Mouse (Mus musculus) frontal cortex, postnatal 25 days (tissue): Measurements from ENCODE around the gene Serpina12.

Source experiments
- DNase-seq, 2 experiments: peaks; one replicate each; pipeline ENCODE4 v3.0.0; 2022; ENCODE audit warnings: low spot score in 2 of 2

Serpina12 gene

DNA sequence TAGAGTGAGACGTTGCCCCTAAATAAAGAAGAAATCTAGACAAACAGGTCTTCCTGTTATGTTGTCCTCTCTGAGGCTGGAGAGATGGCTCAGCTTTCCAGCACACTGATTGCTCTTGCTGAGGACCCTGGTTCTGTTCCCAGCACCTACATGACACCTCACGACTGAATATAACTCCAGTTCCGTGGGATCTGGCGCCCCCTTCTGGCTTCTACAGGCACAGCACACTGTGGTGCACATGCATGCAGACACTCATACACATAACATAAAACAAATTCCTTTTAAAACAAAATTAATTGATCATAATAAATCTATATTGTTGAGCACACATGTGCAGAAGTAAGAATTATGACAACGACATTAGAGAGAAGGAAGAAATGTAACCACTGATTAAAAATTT, 39.6 kb downstream of the Serpina12 start:
- DNase-seq = no peak

DNA sequence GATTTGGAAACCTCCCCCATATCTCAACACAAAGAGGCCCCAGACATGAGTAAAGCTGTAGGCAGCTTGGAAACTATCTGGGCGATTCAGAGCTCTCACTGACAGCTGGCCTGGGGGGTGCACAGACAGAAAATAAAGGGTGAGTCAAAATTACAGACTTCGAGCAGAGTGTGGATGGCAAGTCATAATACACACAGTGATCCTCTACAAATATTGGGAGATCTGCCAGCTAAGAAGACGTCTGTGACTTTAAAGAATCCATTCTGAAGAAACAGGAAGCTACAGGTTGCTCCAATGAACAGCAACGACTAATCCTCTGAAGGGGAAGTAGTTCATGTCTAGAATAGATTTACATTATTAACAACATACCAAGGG, 41.0 kb downstream of the Serpina12 start:
- DNase-seq = no peak

DNA sequence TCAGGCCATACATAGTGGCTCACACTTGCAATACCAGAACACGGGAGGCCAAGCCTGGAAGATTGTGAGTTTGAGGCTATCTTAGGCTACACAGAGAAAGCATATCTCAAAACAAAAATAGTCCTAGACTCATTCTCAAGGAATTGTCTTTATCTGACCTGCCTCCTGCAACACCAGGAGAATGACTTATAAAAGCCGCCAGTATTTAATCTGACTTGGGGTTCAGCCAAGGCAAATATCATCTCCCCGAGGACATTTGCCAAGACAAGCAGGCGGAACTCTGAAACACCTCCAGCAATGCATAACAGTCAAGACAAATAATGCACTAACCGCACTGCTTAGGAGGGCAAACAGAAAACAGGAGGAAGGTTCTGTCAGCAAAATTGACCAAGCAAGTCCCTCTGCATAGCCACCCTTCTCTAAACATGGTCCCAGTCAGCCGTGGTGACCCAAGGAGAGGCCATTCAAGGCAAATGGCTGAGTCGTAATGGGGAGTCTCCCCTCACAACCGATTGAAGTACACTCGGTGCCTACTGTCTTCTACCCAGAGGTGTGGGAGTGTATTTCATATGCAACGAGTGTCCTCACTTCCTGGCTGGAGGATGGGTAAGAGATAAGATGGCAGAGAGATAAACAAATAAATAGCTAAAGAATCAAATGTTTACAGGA, 41.5 kb downstream of the Serpina12 start:
- no peak for DNase-seq

DNA sequence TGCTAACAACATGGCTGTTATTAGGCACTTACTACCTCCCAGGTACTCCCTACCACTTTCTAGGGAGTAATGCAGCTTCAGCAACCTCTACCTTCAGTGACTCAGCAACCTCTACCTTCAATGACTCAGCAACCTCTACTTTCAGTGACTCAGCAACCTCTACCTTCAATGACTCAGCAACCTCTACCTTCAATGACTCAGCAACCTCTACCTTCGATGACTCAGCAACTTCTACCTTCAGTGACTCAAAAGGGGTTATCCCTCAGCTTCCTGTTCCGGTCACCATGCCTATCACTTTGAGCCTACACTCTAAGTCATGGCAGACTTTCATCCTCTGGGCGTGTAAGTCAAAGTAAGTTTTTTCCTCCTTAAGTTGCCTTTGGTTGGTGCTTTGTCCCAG, 43.6 kb downstream of the Serpina12 start:
- no peak for DNase-seq

DNA sequence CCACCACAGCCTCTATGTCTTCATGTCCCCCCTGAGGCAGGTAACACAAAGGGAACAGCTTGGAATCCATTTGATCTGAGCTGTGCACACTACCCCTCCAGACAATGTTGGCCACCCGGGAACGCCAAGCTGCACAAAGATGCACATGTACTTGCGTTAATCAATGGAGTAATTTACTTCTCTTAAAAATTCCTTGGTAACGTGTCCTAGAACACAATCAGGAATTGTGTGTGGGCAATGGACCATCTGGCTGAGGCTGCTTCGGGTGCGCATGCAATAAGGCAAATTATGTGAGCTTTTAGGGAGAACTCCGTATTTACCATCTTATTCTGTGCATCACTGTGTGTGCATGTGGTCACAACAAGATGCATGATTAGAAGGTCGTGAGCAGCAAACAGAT, 44.6 kb downstream of the Serpina12 start:
- DNase-seq = no peak

DNA sequence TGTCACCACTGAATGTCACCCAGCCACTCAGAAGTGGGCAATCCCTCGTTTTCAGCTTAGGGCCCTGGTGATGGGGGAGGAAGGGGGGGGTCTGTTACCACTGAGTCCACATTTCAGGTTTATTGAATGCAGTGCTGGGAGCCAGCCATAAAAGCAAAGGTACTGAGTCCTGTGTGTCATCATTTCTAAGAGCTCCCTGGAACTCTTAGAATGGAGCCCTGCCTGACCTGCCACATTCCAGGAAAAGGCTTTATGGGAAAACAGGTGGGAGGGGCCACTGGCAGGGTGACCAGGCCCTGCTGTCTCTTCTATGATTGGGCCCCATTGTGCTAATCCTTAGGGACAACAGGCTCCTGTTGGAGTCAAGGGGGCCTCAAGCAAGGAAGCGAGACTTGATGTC, 47.7 kb downstream of the Serpina12 start:
- DNase-seq = no peak

DNA sequence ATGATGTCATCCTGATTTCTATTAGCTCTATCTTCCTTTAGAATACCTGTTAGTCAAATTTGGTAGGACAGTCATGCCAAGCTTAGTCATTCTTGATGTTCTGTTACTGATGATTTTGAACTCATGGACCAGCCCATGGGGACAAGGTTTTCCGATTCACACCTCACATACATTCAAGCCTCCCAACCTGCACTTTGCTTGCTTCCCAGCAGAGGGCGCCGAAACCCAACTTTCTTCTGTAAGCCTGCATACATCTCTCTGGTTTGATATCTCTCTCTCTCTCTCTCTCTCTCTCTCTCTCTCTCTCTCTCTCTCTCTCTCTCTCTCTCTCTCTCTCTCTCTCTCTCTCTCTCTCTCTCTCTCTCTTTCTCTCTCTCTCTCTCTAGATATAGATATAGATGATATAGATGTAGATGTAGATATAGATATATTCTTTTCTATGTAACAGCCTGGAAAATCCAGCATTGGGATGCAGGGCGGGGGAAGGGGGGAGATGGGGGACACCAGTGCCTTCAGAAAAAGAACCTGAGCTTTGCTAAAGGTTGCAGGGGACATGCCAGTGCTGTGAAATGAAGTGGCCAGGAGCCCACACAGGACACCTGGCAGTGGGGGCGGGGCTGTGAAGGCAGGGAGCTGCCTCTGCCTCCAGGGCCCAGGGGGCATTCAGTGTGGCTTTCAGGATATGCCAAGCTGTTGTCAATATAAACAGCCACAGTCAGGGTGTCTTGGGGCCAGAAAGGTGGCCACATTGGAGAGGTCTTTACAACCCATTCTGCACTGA, 48.8 kb downstream of the Serpina12 start:
- peak; percentile 74 to 82 for DNase-seq

DNA sequence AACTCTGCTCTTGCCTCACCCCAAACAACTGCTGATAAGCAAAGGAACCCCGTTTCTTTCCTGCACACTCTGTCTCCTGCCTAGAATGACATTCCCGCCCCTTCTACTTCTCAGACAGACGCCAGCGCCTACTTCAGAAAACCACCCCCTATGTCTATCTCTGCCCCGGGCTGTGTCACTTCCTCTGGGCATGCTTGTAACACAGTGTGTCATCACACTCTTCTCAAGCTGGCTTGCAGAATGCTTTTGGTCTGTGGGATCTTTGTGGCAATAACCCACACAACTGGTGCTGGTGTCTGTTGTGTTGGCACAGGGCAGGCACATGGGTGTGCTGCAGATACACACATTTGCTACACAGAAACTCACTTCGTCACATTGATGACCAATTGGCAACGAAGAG, 51.3 kb downstream of the Serpina12 start:
- DNase-seq = peak in 1 of 2 experiments; percentile 33

DNA sequence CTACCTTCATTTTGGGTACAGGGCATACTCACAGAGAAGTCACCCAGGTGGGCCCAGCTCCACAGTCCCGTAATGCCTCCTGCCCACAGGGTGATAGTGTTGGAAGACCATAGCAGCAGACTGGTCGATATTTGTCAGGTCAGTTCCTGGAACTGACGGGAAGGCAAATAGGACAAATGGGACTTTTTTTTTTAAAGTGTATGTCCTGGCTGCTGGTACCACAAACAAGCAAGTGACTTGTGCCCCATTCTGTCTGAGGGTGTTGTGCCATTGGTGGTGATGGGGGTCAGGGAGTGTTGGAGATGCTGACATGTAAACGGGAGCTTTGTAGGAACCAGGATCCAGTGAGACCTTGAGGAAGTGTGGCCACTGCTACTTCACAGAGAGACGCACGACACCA, 54.4 kb downstream of the Serpina12 start, which contains the start of gene Serpina11:
Gene Serpina11 (minus strand): TSS at position 101 of the 400 bp plus-strand sequence.
- no peak for DNase-seq

DNA sequence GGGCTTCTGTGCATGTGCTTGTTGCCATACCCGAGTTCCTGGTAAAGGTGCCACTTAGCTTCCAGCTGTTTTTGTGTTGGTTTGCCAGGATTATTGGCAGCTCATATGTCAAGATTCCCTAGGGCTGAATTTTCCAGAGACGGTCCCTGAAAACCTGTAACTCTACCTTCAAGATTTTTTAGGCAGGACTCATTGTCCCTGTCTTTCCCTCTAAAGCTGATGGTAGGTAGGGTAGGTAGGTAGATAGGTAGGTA, 54.8 kb downstream of the Serpina12 start:
- DNase-seq = no peak

DNA sequence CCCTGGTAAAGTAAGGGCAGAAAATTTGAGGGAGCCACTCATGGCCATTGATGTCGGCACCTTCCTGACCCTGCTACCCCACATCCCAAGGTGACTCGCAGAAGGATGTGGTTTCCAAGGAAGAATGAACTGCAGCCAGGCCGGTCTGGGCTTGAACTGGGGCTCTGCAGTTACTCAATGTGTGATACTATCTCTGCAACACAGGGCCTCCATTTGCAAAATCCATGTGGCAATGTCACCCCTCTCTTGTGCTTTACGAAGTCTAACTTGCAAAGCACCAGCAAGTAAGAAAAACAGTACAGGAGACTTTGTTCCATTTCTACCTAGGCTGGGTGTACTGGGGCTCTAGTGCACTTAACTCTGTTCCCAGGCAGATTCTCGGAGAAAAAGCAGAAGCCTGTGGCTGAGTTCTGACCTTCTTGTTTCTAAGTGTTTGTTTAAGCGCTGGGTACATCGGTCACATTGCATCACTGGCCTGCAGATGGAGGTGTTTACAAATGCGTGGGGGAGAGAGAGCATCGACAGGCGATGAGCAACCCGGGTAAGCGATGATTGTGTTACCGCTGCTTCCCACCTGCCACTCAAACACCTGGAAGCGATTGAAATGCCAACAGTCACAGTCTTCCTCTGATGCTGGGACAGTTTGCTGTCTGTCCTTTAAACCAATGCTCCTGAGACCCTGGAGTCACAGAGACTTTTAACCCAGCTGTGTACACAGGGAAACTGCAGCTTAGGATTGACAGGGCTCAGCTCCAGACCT, 55.3 kb downstream of the Serpina12 start:
- no peak for DNase-seq

DNA sequence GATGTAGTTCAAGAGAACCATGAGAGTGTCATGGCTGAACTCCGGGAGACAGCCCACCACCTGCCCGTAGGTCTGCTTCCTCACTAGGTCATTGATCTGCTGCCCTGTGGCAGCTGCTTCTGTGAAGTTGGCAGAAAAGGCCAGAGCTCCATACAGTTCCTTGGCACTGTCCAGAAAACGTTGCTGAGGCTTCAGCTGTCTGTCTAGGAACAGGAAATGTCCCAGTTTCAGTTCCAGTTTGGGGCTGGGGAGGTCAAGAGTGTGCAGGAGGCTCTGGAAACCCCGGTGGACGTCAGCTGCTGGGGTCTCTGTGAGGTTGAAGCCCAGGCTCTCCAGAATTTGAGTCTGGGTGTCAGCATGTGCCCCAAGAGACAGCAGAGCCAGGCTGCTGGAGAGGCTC, 58.4 kb downstream of the Serpina12 start:
- no peak for DNase-seq

DNA sequence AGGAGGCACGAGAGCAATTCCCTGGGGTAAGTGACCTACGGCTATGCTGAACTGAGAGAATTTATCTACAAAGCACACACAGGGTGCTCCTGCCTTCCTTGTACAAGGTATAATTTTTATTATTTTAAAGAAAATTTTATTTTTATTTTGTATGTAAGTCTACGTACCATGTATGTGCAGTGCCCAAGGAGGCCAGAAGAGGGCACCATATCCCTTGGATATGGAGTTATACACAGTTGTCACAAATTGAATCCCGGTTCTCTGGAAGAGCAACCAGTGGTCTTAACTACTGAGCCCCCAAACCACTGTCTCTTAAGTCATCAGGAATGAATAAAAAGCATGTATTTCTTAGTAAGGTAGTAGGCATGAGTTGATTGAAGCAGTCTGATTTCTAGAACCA, 59.3 kb downstream of the Serpina12 start:
- peak; percentile 57 for DNase-seq

DNA sequence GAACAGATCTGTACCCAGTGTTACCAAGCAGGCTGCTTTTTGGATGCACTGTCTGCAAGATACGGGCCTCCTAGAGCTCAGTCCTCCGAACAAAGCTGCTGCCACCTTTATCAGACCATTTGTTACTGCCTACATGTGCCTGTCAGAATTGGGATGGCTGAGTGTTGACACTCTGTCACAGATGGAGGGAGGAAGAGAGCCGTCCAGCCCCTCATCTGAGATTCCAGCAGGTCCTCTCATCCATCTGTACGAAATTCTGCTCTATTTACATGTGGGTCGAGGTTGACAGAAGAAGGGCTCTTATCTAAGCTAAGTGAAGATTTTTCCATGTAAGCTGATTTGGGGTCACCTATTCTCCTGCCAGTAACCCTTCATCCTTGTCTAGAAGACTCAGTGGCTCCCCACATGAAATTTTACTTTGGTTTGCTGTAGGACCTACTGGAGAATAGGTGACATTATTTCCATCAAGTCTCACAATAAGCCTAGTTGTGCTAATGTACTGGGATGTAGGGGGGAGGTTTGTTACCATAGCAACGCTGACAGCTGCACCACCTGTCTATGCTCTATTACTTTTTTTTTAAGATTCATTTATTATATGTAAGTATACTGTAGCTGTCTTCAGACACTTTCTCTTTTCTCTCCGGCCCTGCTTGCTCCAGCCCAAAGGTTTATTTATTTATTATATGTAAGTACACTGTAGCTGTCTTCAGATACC, 62.4 kb downstream of the Serpina12 start:
- no peak for DNase-seq
